19 mouse cellular contexts compared by ENCODE assay signal in genomic region chr10:75345265-75345664, GRCm38 (mm10). TPM values are rescaled to one million over a fixed set of nuclear protein-coding genes. Genes with fewer than 3 reads are reported as not detected.
DNase-seq lines count a peak whose midpoint lies in the region; ATAC-seq and TF ChIP-seq lines count a peak whose summit lies in the region.
"Had no signal": no experiment of that assay in that cellular context is flagged by ENCODE, and none has a peak within 500 bp of the region (broad histone marks: within the 10 kb centered on the region; RNA-seq: fewer than 3 reads in every experiment).

No protein-coding gene starts in this region.

- no peaks in the 10 kb centered on the region for H3K9me3 ChIP-seq in heart, embryonic 11.5 days (replicated peaks; ENCODE audit: control insufficient read depth, low read length)
- no peaks in the 10 kb centered on the region for H3K9me3 ChIP-seq in midbrain, embryonic 11.5 days (ENCODE audit: control insufficient read depth, low read length)
- H3K9me3 ChIP-seq: embryonic facial prominence, embryonic 12.5 days; hindbrain, embryonic 10.5 days; limb, embryonic 15.5 days; liver, embryonic 15.5 days; midbrain, embryonic 15.5 days had no signal

- no peaks in the 10 kb centered on the region for H3K27me3 ChIP-seq in heart, embryonic 11.5 days (ENCODE audit: control insufficient read depth, insufficient read depth, low read length)
- H3K27me3 ChIP-seq in midbrain, embryonic 11.5 days (ENCODE audit: control insufficient read depth, insufficient read depth, low read length) = no peaks in the 10 kb centered on the region
- H3K27me3 ChIP-seq: CH12.LX; embryonic facial prominence, embryonic 12.5 days; limb, embryonic 15.5 days; liver, embryonic 15.5 days; midbrain, embryonic 15.5 days had no signal

- no peak overlapping the region for H3K4me2 ChIP-seq in heart, embryonic 11.5 days
- H3K4me2 ChIP-seq in midbrain, embryonic 11.5 days = no peak overlapping the region
- H3K4me2 ChIP-seq: embryonic facial prominence, embryonic 12.5 days; limb, embryonic 15.5 days; liver, embryonic 15.5 days; midbrain, embryonic 15.5 days had no signal

- no peak for TF ChIP-seq CTCF in brain, embryonic 14.5 days (IDR thresholded peaks at IDR 0.05; ENCODE audit: borderline replicate concordance, extremely low read depth, insufficient read depth, insufficient read length)

- H3K27ac ChIP-seq in heart, embryonic 11.5 days (ENCODE audit: low read depth, low read length) = no peak overlapping the region
- no peak overlapping the region for H3K27ac ChIP-seq in midbrain, embryonic 11.5 days (ENCODE audit: low read depth, low read length)
- H3K27ac ChIP-seq: embryonic facial prominence, embryonic 12.5 days; hindbrain, embryonic 10.5 days; limb, embryonic 15.5 days; liver, embryonic 15.5 days; midbrain, embryonic 15.5 days had no signal

- no peak for ATAC-seq in heart, embryonic 11.5 days (replicated peaks; ENCODE audit: insufficient number of reproducible peaks, low FRiP score, low TSS enrichment)
- ATAC-seq in midbrain, embryonic 11.5 days (ENCODE audit: low FRiP score) = no peak
- ATAC-seq: midbrain, embryonic 15.5 days had no signal

- no peak for TF ChIP-seq POLR2A in brain, embryonic 14.5 days (IDR thresholded peaks at IDR 0.05; ENCODE audit: borderline replicate concordance, extremely low read depth, insufficient read depth, insufficient read length, poor library complexity, severe bottlenecking)

- H3K4me1 ChIP-seq in heart, embryonic 11.5 days (ENCODE audit: control insufficient read depth, insufficient read depth, low read length) = no peaks in the 10 kb centered on the region
- H3K4me1 ChIP-seq in midbrain, embryonic 11.5 days (ENCODE audit: control insufficient read depth, insufficient read depth, low read length) = no peaks in the 10 kb centered on the region
- H3K4me1 ChIP-seq: embryonic facial prominence, embryonic 12.5 days; hindbrain, embryonic 10.5 days; limb, embryonic 15.5 days; liver, embryonic 15.5 days; midbrain, embryonic 15.5 days had no signal

- DNase-seq in heart, adult 18-20 months = peak; percentile 56 to 61
- DNase-seq in lung, postnatal 10 days = peak; percentile 51
- no peak for DNase-seq in lung, postnatal 4 days
- peak; percentile 51 for DNase-seq in brain, embryonic 14.5 days (ENCODE audit: low read depth)
- DNase-seq in lung, postnatal 36 days = peak; percentile 57
- no peak for DNase-seq in midbrain, embryonic 11.5 days (ENCODE audit: low spot score, missing footprints)
- DNase-seq: cerebellum, adult 9-10 months; gastrocnemius, postnatal 36 days; kidney, adult 2 months; right cerebral cortex, postnatal 25 days had no signal

- 60% methylated on average over 2 of the region's 2 CpGs for WGBS in heart, embryonic 11.5 days (ENCODE audit: insufficient replicate concordance)
- 89% methylated on average over 2 of the region's 2 CpGs for WGBS in midbrain, embryonic 11.5 days

- no peak overlapping the region for H3K9ac ChIP-seq in heart, embryonic 11.5 days (ENCODE audit: low read depth, low read length)
- no peak overlapping the region for H3K9ac ChIP-seq in midbrain, embryonic 11.5 days (ENCODE audit: low read length)
- H3K9ac ChIP-seq: embryonic facial prominence, embryonic 12.5 days; limb, embryonic 15.5 days; liver, embryonic 15.5 days; midbrain, embryonic 15.5 days had no signal

- no peaks in the 10 kb centered on the region for H3K36me3 ChIP-seq in heart, embryonic 11.5 days (ENCODE audit: control insufficient read depth, insufficient read depth, low read length)
- no peaks in the 10 kb centered on the region for H3K36me3 ChIP-seq in midbrain, embryonic 11.5 days (ENCODE audit: control insufficient read depth, insufficient read depth, low read length)
- H3K36me3 ChIP-seq: embryonic facial prominence, embryonic 12.5 days; hindbrain, embryonic 10.5 days; limb, embryonic 15.5 days; liver, embryonic 15.5 days; midbrain, embryonic 15.5 days had no signal

- H3K4me3 ChIP-seq in heart, embryonic 11.5 days (ENCODE audit: low read depth, low read length) = no peak overlapping the region
- no peak overlapping the region for H3K4me3 ChIP-seq in midbrain, embryonic 11.5 days (ENCODE audit: low read depth, low read length)
- H3K4me3 ChIP-seq: embryonic facial prominence, embryonic 12.5 days; hindbrain, embryonic 10.5 days; limb, embryonic 15.5 days; liver, embryonic 15.5 days; midbrain, embryonic 15.5 days; myocyte had no signal

RNA-seq across cellular contexts. Expression of gene Adora2a, which starts 28.6 kb away (rescaled TPM):
- total RNA-seq in heart, adult 18-20 months (2021) = 1 to 10 TPM; 4.3 to 6.9 TPM
- 3.3 and 4.8 TPM in 2 replicates for polyA plus RNA-seq in heart, embryonic 11.5 days (2014; fragmentation: Nextera tagmentation; extraction: Ambion mirVana)
- polyA plus RNA-seq in brain, embryonic 14.5 days (2012; rRNA removed) = 8.9 and 9.3 TPM in 2 replicates
- polyA plus RNA-seq in midbrain, embryonic 11.5 days (2014; fragmentation: Nextera tagmentation; extraction: Ambion mirVana) = 2.8 and 4.0 TPM in 2 replicates
- total RNA-seq: MEL had no signal

RNA-seq across cellular contexts. Expression of gene Upb1, which starts 55.6 kb away (rescaled TPM):
- under 1 TPM; 0.25 to 0.64 TPM for total RNA-seq in heart, adult 18-20 months (2021)
- 0.39 and 0.46 TPM in 2 replicates for polyA plus RNA-seq in heart, embryonic 11.5 days (2014; fragmentation: Nextera tagmentation; extraction: Ambion mirVana)
- 0.04 TPM in 1 of 2 replicates, not detected in the other for polyA plus RNA-seq in brain, embryonic 14.5 days (2012; rRNA removed)
- not detected in 2 replicates for polyA plus RNA-seq in midbrain, embryonic 11.5 days (2014; fragmentation: Nextera tagmentation; extraction: Ambion mirVana)
- total RNA-seq: gastrocnemius, postnatal 36 days; MEL had no signal
- polyA plus RNA-seq: hindbrain, embryonic 10.5 days had no signal

Comparison
In these comparisons a context has a peak if more than half of its experiments do, and no peak if none do; other contexts are left out.
1. DNase-seq: peak in heart, adult 18-20 months (2 of 2), lung, postnatal 10 days (single experiment), brain, embryonic 14.5 days (single experiment) and lung, postnatal 36 days (single experiment); none in lung, postnatal 4 days (0 of 2) and midbrain, embryonic 11.5 days (single experiment).